Mouse (Mus musculus) kidney, postnatal 25 days (tissue): ENCODE data around the gene Rps18.
A peak's percentile ranks its signal among the peaks of the same experiment; 100 is the strongest.

Experiments used
- DNase-seq, 2 experiments: peaks; one replicate each; pipeline ENCODE4 v3.0.0; 2021; ENCODE audit warnings: mixed read lengths in 2 of 2

Rps18 gene

GRCm38 (mm10) chr17:33943454-33943853 is 12.3 kb downstream of the Rps18 start:
- no peak for DNase-seq

DNA sequence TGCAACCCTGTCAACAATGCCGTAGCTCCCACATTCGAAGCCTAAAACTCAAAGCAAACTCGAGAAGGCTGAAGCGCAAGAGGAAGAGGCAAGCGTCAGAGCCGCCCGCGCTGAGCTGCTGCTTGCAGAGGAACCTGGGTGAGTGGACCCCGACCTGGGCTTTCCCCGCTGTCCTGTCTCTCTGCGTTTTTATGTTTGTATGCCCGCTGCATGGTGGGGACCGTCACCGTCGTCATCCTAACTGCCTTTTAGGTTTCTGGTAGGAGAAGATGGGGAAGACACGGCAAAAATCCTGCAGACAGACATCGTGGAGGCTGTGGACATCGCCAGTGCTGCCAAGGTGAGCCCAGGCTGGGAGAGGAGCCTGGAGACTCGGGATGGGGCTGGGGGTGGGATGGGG is 14.4 kb downstream of the Rps18 start:
- no peak for DNase-seq

DNA sequence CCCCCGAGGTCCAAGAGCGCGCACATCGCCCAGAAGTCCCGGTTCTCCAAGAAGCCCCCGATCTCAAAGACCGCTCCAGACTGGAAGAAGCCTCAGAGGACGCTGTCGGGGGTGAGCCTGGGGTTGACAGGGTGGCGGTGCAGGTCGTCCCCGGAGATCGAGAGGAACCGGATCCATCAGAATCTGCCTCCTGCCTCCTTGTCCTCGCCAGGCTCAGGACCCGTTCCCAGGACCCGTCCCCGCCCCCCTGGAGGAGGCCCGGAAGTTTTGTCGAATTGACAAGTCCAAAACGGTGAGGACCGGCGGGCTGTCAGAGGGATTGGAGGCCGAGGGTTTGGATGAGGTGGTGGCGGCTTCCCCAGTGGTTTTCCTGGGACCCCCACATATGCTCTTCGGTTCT is 14.8 kb downstream of the Rps18 start:
- peak in 1 of 2 experiments; percentile 68 for DNase-seq

- peak; percentile 91 for DNase-seq
Measured at GRCm38 (mm10) chr17:33940206-33940805, 15.5 kb downstream of the Rps18 start, which contains the start of the genes Pfdn6 and Wdr46. Pfdn6 (minus strand) TSS chr17:33940343. Wdr46 (plus strand) TSS chr17:33940660.

DNA sequence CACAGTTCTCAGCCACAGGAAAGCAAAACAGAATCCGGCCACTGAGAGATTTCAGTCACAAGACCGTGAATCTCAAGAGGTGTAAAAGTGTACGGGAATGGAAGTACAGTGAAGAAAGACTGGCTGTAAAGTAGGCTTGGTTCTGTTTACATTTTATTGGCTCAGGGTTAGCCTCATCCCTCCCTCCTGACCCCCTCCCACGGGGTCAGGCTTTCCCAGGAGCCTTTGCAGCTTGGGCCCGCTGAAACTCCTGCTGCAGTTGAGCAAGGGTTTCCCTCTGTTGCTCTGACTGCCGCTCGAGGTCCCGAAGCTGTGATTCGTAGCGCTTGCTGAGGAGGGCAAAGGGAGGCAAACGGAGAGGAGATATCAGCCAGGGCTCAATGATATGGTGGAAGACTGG is 17.0 kb downstream of the Rps18 start:
- DNase-seq = no peak

DNA sequence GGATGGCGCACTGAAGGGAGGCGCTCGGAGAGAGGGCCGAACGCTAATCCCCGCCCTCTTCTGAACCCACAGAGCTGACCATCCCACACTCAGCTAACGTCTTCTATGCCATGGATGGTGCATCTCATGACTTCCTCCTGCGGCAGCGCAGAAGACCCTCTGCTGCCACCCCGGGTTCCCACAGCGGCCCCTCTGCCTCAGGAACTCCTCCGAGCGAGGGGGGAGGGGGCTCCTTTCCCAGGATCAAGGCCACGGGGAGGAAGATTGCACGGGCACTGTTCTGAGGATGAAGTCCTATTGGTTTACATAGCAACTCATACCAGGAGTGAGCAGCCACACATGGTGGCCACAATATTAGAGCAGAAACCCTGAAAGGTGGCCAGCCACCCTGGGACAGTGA is 18.8 kb downstream of the Rps18 start:
- no peak for DNase-seq

GRCm38 (mm10) chr17:33935422-33936055 is 20.3 kb downstream of the Rps18 start:
- DNase-seq = no peak

DNA sequence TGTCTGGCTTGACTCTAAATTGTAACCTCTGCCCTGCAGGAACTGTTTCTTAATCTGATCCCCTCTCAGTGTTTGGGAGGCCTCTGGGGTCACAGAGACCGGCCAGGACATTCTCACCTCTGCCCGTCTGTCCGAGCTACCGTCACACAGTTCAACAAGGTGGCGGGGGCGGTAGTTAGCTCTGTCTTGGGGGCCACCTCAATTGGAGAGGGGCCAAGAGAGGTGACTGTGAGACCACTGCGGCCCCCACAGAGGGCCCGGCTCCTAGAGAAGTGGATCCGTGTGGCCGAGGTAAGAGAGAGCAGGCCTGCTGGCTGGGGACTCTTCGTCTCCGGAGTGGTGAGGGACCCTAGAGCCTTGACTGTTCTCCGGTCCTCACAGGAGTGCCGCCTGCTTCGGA is 22.8 kb downstream of the Rps18 start:
- no peak for DNase-seq

DNA sequence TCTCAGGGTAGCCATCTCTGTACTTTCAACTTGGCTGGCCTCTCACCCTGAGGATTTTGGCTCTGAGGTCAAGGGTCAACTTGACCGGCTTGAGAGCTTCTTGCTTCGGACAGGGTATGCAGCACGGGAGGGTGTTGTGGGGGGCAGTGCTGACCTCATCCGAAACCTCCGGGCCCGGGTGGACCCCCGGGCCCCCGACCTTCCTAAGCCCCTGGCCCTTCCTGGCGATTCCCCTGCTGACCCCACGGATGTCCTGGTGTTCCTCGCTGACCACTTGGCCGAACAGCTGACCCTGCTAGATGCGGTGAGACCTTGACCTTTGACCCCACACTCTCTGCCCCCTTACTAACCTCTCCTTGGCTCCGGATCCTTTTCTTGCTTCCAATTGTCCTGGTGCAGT is 23.4 kb downstream of the Rps18 start:
- no peak for DNase-seq

- DNase-seq = peak in 1 of 2 experiments; percentile 56
Measured at GRCm38 (mm10) chr17:33931947-33932346, 23.9 kb downstream of the Rps18 start.

GRCm38 (mm10) chr17:33931159-33931866 is 24.5 kb downstream of the Rps18 start:
- peak in 1 of 2 experiments; percentile 39 for DNase-seq

GRCm38 (mm10) chr17:33930280-33931158 is 25.3 kb downstream of the Rps18 start:
- peak; percentile 75 to 84 for DNase-seq

GRCm38 (mm10) chr17:33929371-33930279 is 26.2 kb downstream of the Rps18 start, which contains the start of gene Rgl2:
Rgl2 (plus strand) TSS chr17:33929543.
- peak; percentile 92 to 94 for DNase-seq

GRCm38 (mm10) chr17:33928251-33928947 is 27.4 kb downstream of the Rps18 start:
- DNase-seq = peak in 1 of 2 experiments; percentile 24

DNA sequence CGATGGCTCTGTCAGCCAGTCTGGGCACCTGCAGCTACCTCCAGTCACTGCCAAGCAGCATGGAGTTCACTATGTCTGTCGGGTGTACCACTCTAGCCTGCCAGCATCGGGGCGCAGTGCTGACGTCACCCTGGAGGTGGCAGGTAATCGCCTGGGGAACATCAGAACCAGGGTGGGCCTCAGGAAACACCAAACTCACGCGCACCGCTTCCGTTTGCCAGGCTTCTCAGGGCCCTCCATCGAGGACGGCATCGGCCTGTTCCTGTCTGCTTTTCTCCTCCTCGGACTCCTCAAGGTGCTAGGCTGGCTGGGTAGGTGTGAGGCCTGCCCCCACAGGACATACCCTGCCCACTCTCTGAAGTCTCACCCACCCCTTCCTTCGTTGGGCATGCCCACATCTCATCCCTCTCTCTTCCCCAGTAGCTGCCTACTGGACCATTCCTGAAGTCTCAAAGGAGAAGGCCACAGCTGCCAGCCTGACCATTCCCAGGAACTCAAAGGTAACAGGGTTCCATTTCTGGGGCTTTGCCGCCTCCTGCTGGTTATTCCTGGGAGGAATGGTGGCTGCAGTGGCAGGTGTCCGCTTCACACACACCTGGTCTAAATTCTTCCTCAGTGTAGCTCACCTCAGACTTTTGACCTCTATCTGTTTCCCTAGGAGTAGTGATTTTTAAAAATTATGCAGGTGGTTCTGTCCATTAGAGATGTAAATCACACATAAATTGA is 29.4 kb downstream of the Rps18 start:
- DNase-seq = peak; percentile 49 to 56

DNA sequence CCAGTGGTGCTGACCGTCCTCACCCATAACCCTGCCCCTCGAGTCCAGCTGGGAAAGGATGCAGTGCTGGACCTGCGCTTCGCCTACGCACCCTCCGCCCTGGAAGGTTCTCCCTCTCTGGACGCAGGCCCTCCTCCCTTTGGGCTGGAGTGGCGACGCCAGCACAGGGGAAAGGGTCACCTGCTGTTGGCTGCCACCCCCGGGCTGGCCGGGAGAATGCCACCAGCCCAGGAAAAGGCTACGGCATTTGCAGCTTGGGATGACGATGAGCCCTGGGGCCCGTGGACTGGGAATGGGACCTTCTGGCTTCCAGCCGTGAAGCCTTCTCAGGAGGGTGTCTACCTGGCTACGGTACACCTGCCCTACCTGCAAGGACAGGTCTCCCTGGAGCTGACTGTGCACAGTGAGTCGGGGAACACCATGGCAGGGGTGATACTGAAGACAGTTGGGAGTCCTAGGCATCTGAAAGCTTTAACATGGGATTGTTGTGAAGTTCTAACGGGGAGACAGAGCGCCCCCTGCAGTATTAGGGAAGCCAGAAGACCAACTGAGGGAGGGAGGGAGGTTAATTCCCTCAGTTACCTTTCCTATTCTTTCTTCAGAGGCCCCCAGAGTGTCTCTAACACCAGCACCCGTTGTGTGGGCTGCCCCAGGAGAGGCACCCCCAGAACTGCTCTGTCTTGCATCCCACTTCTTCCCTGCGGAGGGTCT is 30.2 kb downstream of the Rps18 start:
- peak in 1 of 2 experiments; percentile 45 for DNase-seq

GRCm38 (mm10) chr17:33924577-33925283 is 31.1 kb downstream of the Rps18 start:
- peak; percentile 50 to 69 for DNase-seq

- DNase-seq = peak in 1 of 2 experiments; percentile 38
Measured at GRCm38 (mm10) chr17:33921361-33921760, 34.4 kb downstream of the Rps18 start.
